Mouse (Mus musculus): ENCODE measurements at regions not wholly inside any gene's neighbourhood (a gene's known extent, or its start where the extent isn't known, plus 50 kb on each side); places are given as distances from the start of the nearest gene placed in this dataset.
A peak's percentile ranks its signal among the peaks of the same experiment; 100 is the strongest.

DNA sequence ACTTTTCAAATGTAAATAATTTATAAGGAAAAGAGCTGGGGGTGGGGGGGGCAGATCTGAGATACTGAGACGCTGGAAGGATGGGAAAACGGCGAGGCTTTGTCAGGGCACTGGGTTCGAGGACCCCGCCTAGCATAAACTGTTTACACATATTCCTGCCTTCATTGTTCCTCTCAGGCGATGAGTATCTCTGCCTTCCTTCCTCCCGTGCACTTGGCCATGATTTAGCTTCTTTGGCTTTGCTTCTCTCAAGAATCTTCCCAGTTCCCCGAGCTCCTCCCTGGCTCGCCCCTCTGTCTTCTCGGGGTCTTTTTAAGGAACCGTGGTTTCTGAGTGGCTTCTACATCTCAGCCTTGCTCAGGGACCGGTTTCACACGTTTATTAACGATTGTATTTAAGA lies 127.3 kb upstream of the Zeb2 start:
- TF ChIP-seq POLR2A (IDR thresholded peaks at IDR 0.05; ENCODE audit: low read depth, low read length) (no peak), CTCF (conservative IDR thresholded peaks at IDR 0.05; ENCODE audit: insufficient read depth, insufficient read length, low read depth, low read length) (no peak)
- Histone ChIP-seq H3K4me3 (ENCODE audit: insufficient read depth, low read depth, low read length) (no peak overlapping the region), H3K27ac (ENCODE audit: insufficient read depth, low read depth, low read length) (no peak overlapping the region), H3K36me3 (ENCODE audit: control insufficient read depth, insufficient read depth, low read length) (no peaks in the 10 kb centered on the region), H3K27me3 (replicated peaks; ENCODE audit: control insufficient read depth, insufficient read depth, low read length) (no peaks in the 10 kb centered on the region), H3K4me1 (ENCODE audit: control insufficient read depth, insufficient read depth, low read length) (no peaks in the 10 kb centered on the region)
- no peak for DNase-seq
- 79% methylated on average over 14 of the region's 14 CpGs for WGBS

DNA sequence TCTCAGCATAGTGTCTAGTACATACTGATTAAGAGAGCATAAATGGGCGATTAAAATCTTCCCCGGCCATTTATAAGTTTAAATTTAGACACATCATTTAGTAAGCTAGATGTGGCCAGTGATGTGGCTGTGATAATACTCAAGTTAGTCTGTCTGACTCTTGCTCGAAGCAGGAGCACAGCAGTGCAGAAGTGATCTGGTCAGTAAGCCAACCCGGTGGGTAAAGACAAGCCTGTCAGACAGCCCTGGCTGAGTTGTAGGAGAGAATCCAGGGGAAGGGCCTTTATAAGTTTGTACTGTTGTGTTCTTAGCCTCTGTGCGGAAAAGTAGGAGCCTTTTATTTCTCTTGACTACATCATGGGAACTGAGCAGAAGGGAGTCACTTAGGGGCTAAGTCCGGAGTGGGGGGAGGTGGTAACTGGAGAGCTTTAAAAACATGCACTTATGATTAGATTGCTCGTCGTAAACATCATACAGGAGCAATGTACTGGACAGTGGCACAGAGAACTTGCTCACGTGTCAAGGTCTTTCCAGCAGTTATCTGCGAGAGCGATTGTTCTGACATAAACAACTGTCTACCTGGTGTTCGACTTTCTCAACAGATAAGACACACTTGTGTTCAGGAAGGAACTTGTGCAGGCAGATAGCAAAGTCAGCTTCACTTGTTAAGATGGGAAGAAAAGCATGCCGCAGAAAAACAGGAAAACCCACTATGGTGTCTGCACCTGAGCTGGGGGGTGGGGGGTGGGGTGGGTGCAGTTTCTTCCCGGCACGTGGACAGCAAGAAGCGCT lies 122.5 kb upstream of the Zeb2 start:
- Histone ChIP-seq H3K36me3 (ENCODE audit: control insufficient read depth, insufficient read depth, low read length) (no peaks in the 10 kb centered on the region), H3K4me1 (ENCODE audit: control insufficient read depth, insufficient read depth, low read length) (no peaks in the 10 kb centered on the region), H3K4me3 (ENCODE audit: insufficient read depth, low read depth, low read length) (no peak overlapping the region), H3K27ac (ENCODE audit: insufficient read depth, low read depth, low read length) (no peak overlapping the region), H3K27me3 (replicated peaks; ENCODE audit: control insufficient read depth, insufficient read depth, low read length) (no peaks in the 10 kb centered on the region)
- no peak for TF ChIP-seq POLR2A (IDR thresholded peaks at IDR 0.05; ENCODE audit: low read depth, low read length)
- TF ChIP-seq CTCF (conservative IDR thresholded peaks at IDR 0.05; ENCODE audit: insufficient read depth, insufficient read length, low read depth, low read length) = no peak
- DNase-seq = no peak
- 69% methylated on average over 16 of the region's 16 CpGs for WGBS

DNA sequence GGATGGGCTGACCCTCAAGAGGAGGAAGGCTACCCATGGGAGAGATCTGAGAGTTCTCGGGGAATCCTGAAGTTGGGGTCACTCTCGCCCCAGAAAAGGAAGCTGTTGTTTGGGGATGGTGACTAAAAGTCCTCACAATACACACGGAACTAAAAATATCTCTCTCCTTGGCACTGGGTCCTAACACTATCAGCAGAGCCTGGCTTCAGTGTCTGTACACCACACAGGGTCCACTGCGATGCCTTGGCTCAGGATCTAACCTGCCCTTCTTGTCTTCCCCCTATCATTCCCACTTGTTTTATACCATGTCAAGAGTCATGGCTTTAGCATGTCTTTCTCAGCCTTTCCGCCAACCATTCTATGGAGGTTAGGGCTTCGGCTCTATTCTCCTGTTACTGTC lies 121.8 kb upstream of the Zeb2 start:
- Histone ChIP-seq H3K27ac (ENCODE audit: insufficient read depth, low read depth, low read length) (no peak overlapping the region), H3K36me3 (ENCODE audit: control insufficient read depth, insufficient read depth, low read length) (no peaks in the 10 kb centered on the region), H3K27me3 (replicated peaks; ENCODE audit: control insufficient read depth, insufficient read depth, low read length) (no peaks in the 10 kb centered on the region), H3K4me3 (ENCODE audit: insufficient read depth, low read depth, low read length) (no peak overlapping the region), H3K4me1 (ENCODE audit: control insufficient read depth, insufficient read depth, low read length) (no peaks in the 10 kb centered on the region)
- WGBS = 94% methylated on average over 6 of the region's 6 CpGs
- no peak for TF ChIP-seq POLR2A (IDR thresholded peaks at IDR 0.05; ENCODE audit: low read depth, low read length)
- no peak for TF ChIP-seq CTCF (conservative IDR thresholded peaks at IDR 0.05; ENCODE audit: insufficient read depth, insufficient read length, low read depth, low read length)
- DNase-seq = no peak

DNA sequence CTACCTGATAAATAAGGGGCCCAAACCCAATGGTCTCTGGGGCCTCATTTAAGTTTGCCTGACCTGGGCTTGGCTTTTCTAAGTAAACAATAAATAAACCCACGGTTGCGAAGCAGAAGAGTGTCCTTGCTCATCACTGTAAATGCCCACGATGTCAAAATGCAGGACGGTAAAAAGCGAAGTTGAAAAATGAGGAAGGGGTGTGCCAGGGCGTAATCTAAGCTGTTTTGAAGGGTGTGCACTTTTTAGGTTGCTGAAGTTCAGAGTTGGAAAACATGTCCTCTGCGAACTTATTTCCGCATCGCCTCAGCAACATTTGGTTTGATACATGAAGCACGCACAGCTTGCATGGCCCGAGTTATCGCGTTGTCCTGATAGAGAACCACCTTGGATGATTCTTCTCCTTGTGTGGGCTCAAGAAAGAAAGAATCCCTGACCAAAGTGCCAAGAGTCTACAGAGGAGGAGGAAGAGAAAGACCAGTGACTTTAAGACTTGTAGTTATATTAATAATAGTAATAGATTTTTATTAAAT lies 119.0 kb upstream of the Zeb2 start:
- 93% methylated on average over 13 of the region's 13 CpGs for WGBS
- no peaks in the 10 kb centered on the region for H3K4me1 ChIP-seq (ENCODE audit: control insufficient read depth, insufficient read depth, low read length)
- no peak overlapping the region for H3K27ac ChIP-seq (ENCODE audit: insufficient read depth, low read depth, low read length)
- no peak overlapping the region for H3K4me3 ChIP-seq (ENCODE audit: insufficient read depth, low read depth, low read length)
- no peaks in the 10 kb centered on the region for H3K27me3 ChIP-seq (replicated peaks; ENCODE audit: control insufficient read depth, insufficient read depth, low read length)
- H3K36me3 ChIP-seq (ENCODE audit: control insufficient read depth, insufficient read depth, low read length) = no peaks in the 10 kb centered on the region
- TF ChIP-seq CTCF (conservative IDR thresholded peaks at IDR 0.05; ENCODE audit: insufficient read depth, insufficient read length, low read depth, low read length) = no peak
- no peak for TF ChIP-seq POLR2A (IDR thresholded peaks at IDR 0.05; ENCODE audit: low read depth, low read length)
- no peak for DNase-seq

DNA sequence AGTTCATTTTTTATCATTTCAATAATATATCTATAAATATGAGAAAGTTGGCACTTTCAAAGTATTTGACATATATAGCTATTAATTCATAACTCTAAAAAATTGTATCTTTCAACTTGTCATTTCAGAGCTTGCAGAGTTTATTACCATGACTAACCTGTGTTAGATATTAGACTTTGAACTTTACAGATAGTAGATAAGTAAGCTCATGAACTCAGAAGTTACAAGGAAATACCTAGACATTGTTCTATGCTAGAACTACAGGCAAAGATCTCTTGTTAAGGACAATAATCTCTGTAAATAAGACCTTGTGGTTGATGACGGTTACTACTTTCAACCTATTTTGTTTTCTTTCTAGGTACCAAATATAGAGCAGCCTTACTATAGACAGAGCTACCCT lies 117.0 kb upstream of the Zeb2 start:
- 92% methylated on average over 1 of the region's 1 CpGs for WGBS
- no peak overlapping the region for H3K4me3 ChIP-seq (ENCODE audit: insufficient read depth, low read depth, low read length)

DNA sequence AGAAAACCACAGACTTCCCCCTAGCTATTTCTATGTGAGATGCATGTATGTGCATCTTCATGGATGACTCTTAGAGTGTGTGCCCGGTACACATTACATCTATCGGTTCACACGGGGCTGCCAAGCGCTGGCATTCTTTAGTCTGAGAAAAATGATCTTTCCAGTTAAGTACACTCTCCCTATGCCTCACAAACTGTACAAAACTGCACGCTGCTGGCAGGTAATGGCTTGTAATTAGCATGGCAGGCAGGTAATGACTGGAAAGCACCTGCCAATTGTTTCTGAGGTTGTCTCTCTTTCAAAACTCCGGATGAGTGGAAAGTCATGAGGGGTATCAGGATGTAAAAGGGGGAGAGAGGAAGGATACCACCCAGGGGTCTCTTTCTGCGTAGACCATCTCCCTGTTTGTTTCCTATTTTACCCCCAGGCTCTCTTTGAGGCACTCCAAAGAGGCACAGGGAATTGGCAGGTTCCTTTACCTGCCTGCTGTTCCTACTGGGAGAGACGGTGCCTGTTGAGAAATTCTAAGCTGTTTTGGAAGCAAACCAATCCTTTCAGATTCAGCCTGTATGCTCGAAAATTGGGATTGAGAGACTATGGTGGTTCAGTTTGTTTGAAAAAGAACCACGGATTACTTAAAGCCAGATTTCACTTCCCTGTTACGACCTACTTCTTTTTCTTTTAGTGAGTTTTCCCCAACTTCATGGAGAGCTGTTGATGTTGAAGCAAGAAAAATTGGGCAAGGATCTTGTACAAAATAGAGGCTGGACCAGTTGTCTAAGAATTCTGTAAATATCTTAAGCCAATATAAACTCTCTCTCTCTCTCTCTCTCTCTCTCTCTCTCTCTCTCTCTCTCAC lies 113.4 kb upstream of the Zeb2 start:
- no peak for DNase-seq
- Histone ChIP-seq H3K36me3 (ENCODE audit: control insufficient read depth, insufficient read depth, low read length) (no peaks in the 10 kb centered on the region), H3K4me3 (ENCODE audit: insufficient read depth, low read depth, low read length) (no peak overlapping the region), H3K27me3 (replicated peaks; ENCODE audit: control insufficient read depth, insufficient read depth, low read length) (no peaks in the 10 kb centered on the region), H3K4me1 (ENCODE audit: control insufficient read depth, insufficient read depth, low read length) (no peaks in the 10 kb centered on the region), H3K27ac (ENCODE audit: insufficient read depth, low read depth, low read length) (no peak overlapping the region)
- TF ChIP-seq CTCF (conservative IDR thresholded peaks at IDR 0.05; ENCODE audit: insufficient read depth, insufficient read length, low read depth, low read length) = no peak
- no peak for TF ChIP-seq POLR2A (IDR thresholded peaks at IDR 0.05; ENCODE audit: low read depth, low read length)
- WGBS = 72% methylated on average over 11 of the region's 11 CpGs

More for the DNA sequence above, 117.0 kb upstream of the Zeb2 start:
- no peaks in the 10 kb centered on the region for H3K4me1 ChIP-seq (ENCODE audit: control insufficient read depth, insufficient read depth, low read length)
- no peaks in the 10 kb centered on the region for H3K27me3 ChIP-seq (replicated peaks; ENCODE audit: control insufficient read depth, insufficient read depth, low read length)
- DNase-seq = no peak
- H3K27ac ChIP-seq (ENCODE audit: insufficient read depth, low read depth, low read length) = no peak overlapping the region
- TF ChIP-seq POLR2A (IDR thresholded peaks at IDR 0.05; ENCODE audit: low read depth, low read length) = no peak
- TF ChIP-seq CTCF (conservative IDR thresholded peaks at IDR 0.05; ENCODE audit: insufficient read depth, insufficient read length, low read depth, low read length) = no peak
- H3K36me3 ChIP-seq (ENCODE audit: control insufficient read depth, insufficient read depth, low read length) = no peaks in the 10 kb centered on the region

DNA sequence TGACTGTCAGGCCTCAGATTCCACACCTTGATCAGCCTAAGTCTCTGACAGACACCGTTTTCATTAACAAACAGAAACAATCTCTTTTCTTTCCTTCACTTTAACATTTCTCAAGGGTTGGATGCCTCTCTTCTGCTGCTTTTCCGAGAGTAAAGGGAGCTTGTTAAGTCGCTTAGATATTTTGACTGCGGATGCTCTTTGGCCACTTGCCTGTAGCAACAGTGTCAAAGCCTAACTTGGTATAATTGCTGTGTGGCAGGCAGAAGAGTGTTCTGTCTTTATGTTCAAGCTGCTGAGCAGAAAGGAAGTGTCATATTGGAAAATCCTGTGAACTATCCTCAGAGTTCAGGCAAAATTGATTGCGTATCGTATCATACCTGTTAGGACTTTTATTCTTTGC lies 112.3 kb upstream of the Zeb2 start:
- 70% methylated on average over 6 of the region's 6 CpGs for WGBS
- Histone ChIP-seq H3K4me3 (ENCODE audit: insufficient read depth, low read depth, low read length) (no peak overlapping the region), H3K4me1 (ENCODE audit: control insufficient read depth, insufficient read depth, low read length) (no peaks in the 10 kb centered on the region), H3K36me3 (ENCODE audit: control insufficient read depth, insufficient read depth, low read length) (no peaks in the 10 kb centered on the region), H3K27ac (ENCODE audit: insufficient read depth, low read depth, low read length) (no peak overlapping the region), H3K27me3 (replicated peaks; ENCODE audit: control insufficient read depth, insufficient read depth, low read length) (no peaks in the 10 kb centered on the region)
- TF ChIP-seq POLR2A (IDR thresholded peaks at IDR 0.05; ENCODE audit: low read depth, low read length) (no peak), CTCF (conservative IDR thresholded peaks at IDR 0.05; ENCODE audit: insufficient read depth, insufficient read length, low read depth, low read length) (no peak)
- peak; percentile 24 for DNase-seq

Measured in kidney, adult 2 months (tissue).